Mouse (Mus musculus): ENCODE measurements around the gene Smad3. TPM values are rescaled to one million over a fixed set of nuclear protein-coding genes. Genes with fewer than 3 reads are reported as not detected.

Smad3 gene
- polyA plus RNA-seq, 1 experiment = 25.5 TPM

- Histone ChIP-seq H3K4me3 (no peak overlapping the region), H3ac (ENCODE audit: control insufficient read depth, insufficient read length) (no peak overlapping the region), H3K4me2 (ENCODE audit: low read depth) (no peak overlapping the region), H3K79me2 (ENCODE audit: control insufficient read depth, insufficient read depth) (peaks cover 33% of the 10 kb centered on the region), H3K27me3 (ENCODE audit: control insufficient read depth, insufficient read depth, insufficient read length) (no peaks in the 10 kb centered on the region), H3K36me3 (ENCODE audit: control insufficient read depth, insufficient read depth) (no peaks in the 10 kb centered on the region)
- no peak for TF ChIP-seq TCF3 (IDR thresholded peaks at IDR 0.05; ENCODE audit: insufficient read length, low read depth)
- TF ChIP-seq CEBPB (IDR thresholded peaks at IDR 0.05; ENCODE audit: insufficient read depth, poor library complexity, severe bottlenecking) = no peak
- no peak for TF ChIP-seq REST (IDR thresholded peaks at IDR 0.05; ENCODE audit: insufficient read depth, insufficient read length)
- no peak for TF ChIP-seq POLR2A (IDR thresholded peaks at IDR 0.05; ENCODE audit: insufficient read length, low read depth)
- TF ChIP-seq TCF12 (IDR thresholded peaks at IDR 0.05; ENCODE audit: insufficient read depth, poor library complexity, severe bottlenecking) = no peak
- TF ChIP-seq USF1 (IDR thresholded peaks at IDR 0.05; ENCODE audit: low read depth) = no peak
- no peak for TF ChIP-seq MYOD1 (IDR thresholded peaks at IDR 0.05; ENCODE audit: control insufficient read depth in 1 of 3, insufficient read length in 2 of 3, low read depth in 2 of 3)
- no peak for TF ChIP-seq POLR2AphosphoS2 (IDR thresholded peaks at IDR 0.05; ENCODE audit: insufficient read length, low read depth)
- no peak for TF ChIP-seq MAX (IDR thresholded peaks at IDR 0.05; ENCODE audit: low read depth)
- no peak for TF ChIP-seq E2F4 (IDR thresholded peaks at IDR 0.05; ENCODE audit: insufficient read depth)
- no peak for TF ChIP-seq MYOG (IDR thresholded peaks at IDR 0.05; ENCODE audit: control insufficient read depth in 1 of 3, insufficient read depth in 1 of 3, insufficient read length in 2 of 3, low read depth in 2 of 3)
- no peak for TF ChIP-seq SRF (IDR thresholded peaks at IDR 0.05; ENCODE audit: control insufficient read depth, insufficient read length, low read depth)
Observed at GRCm38 (mm10) chr9:63696463-63697105, 61.2 kb downstream of the Smad3 start.

DNA sequence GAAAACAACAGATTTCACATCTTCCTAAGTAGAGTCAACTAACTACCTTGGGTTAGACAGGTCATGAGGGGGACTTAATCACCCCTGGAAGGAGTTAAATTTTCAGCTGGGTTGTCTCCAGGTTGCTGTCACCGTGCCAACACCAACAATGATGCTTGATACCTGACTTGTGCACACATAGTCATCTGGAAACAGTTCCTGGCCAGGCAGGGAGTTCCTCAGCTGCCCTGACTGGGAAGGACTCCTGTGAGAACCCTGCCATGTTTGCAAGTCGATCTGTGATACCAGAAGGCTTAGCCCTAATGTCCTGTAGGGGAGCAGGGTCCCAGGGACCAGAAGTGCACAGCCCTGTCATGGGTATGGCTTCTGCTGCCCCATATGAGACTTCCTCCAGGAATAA lies 65.8 kb downstream of the Smad3 start:
- Histone ChIP-seq H3ac (ENCODE audit: control insufficient read depth, insufficient read length) (no peak overlapping the region), H3K79me2 (ENCODE audit: control insufficient read depth, insufficient read depth) (peaks cover 17% of the 10 kb centered on the region), H3K27me3 (ENCODE audit: control insufficient read depth, insufficient read depth, insufficient read length) (no peaks in the 10 kb centered on the region), H3K4me3 (no peak overlapping the region), H3K36me3 (ENCODE audit: control insufficient read depth, insufficient read depth) (no peaks in the 10 kb centered on the region), H3K4me2 (ENCODE audit: low read depth) (no peak overlapping the region)
- TF ChIP-seq CEBPB (IDR thresholded peaks at IDR 0.05; ENCODE audit: insufficient read depth, poor library complexity, severe bottlenecking) (no peak), SRF (IDR thresholded peaks at IDR 0.05; ENCODE audit: control insufficient read depth, insufficient read length, low read depth) (no peak), TCF12 (IDR thresholded peaks at IDR 0.05; ENCODE audit: insufficient read depth, poor library complexity, severe bottlenecking) (no peak), MYOG (IDR thresholded peaks at IDR 0.05; ENCODE audit: control insufficient read depth in 1 of 3, insufficient read depth in 1 of 3, insufficient read length in 2 of 3, low read depth in 2 of 3) (no peak), TCF3 (IDR thresholded peaks at IDR 0.05; ENCODE audit: insufficient read length, low read depth) (no peak)

DNA sequence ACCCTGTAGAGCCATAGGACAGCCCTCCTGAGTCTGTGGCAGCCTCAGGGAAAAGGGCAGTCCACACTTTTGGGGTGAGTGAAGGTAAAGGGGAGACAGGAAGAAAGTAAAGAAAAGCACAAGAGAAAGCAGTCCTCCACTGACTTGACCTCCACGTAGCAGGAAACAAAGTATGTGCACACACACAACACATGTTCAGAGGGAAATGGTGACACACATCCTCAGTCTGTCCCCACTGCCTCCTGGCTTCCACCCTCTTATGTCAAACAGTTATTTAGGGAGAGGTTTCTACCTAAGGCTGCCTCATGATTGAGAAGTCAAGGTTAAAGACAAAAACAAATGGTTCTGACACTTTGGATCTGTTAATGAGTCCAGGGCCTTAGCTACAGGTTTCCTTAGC lies 67.3 kb downstream of the Smad3 start:
- Histone ChIP-seq H3K4me3 (no peak overlapping the region), H3K27me3 (ENCODE audit: control insufficient read depth, insufficient read depth, insufficient read length) (no peaks in the 10 kb centered on the region)
- TF ChIP-seq TCF3 (IDR thresholded peaks at IDR 0.05; ENCODE audit: insufficient read length, low read depth) (no peak), REST (IDR thresholded peaks at IDR 0.05; ENCODE audit: insufficient read depth, insufficient read length) (no peak), USF1 (IDR thresholded peaks at IDR 0.05; ENCODE audit: low read depth) (no peak)

GRCm38 (mm10) chr9:63687413-63688015 lies 70.3 kb downstream of the Smad3 start:
- H3ac ChIP-seq (ENCODE audit: control insufficient read depth, insufficient read length) = no peak overlapping the region

More for the DNA sequence above, 67.3 kb downstream of the Smad3 start:
- H3ac ChIP-seq (ENCODE audit: control insufficient read depth, insufficient read length) = no peak overlapping the region
- H3K36me3 ChIP-seq (ENCODE audit: control insufficient read depth, insufficient read depth) = no peaks in the 10 kb centered on the region
- H3K79me2 ChIP-seq (ENCODE audit: control insufficient read depth, insufficient read depth) = peaks cover 17% of the 10 kb centered on the region
- H3K4me2 ChIP-seq (ENCODE audit: low read depth) = no peak overlapping the region

GRCm38 (mm10) chr9:63685352-63685751 lies 72.4 kb downstream of the Smad3 start:
- Histone ChIP-seq H3ac (ENCODE audit: control insufficient read depth, insufficient read length) (no peak overlapping the region), H3K79me2 (ENCODE audit: control insufficient read depth, insufficient read depth) (peaks cover 9% of the 10 kb centered on the region), H3K27me3 (ENCODE audit: control insufficient read depth, insufficient read depth, insufficient read length) (no peaks in the 10 kb centered on the region), H3K4me3 (no peak overlapping the region), H3K36me3 (ENCODE audit: control insufficient read depth, insufficient read depth) (no peaks in the 10 kb centered on the region), H3K4me2 (ENCODE audit: low read depth) (no peak overlapping the region)
- TF ChIP-seq MYOD1 (IDR thresholded peaks at IDR 0.05; ENCODE audit: control insufficient read depth in 1 of 3, insufficient read length in 2 of 3, low read depth in 2 of 3) (no peak), REST (IDR thresholded peaks at IDR 0.05; ENCODE audit: insufficient read depth, insufficient read length) (no peak), MYOG (IDR thresholded peaks at IDR 0.05; ENCODE audit: control insufficient read depth in 1 of 3, insufficient read depth in 1 of 3, insufficient read length in 2 of 3, low read depth in 2 of 3) (no peak), USF1 (IDR thresholded peaks at IDR 0.05; ENCODE audit: low read depth) (no peak), POLR2AphosphoS2 (IDR thresholded peaks at IDR 0.05; ENCODE audit: insufficient read length, low read depth) (no peak), TCF12 (IDR thresholded peaks at IDR 0.05; ENCODE audit: insufficient read depth, poor library complexity, severe bottlenecking) (no peak), MAX (IDR thresholded peaks at IDR 0.05; ENCODE audit: low read depth) (no peak), TCF3 (IDR thresholded peaks at IDR 0.05; ENCODE audit: insufficient read length, low read depth) (no peak), CEBPB (IDR thresholded peaks at IDR 0.05; ENCODE audit: insufficient read depth, poor library complexity, severe bottlenecking) (no peak), E2F4 (IDR thresholded peaks at IDR 0.05; ENCODE audit: insufficient read depth) (no peak), SRF (IDR thresholded peaks at IDR 0.05; ENCODE audit: control insufficient read depth, insufficient read length, low read depth) (no peak), POLR2A (IDR thresholded peaks at IDR 0.05; ENCODE audit: insufficient read length, low read depth) (no peak)

More at GRCm38 (mm10) chr9:63687413-63688015, 70.3 kb downstream of the Smad3 start:
- Histone ChIP-seq H3K36me3 (ENCODE audit: control insufficient read depth, insufficient read depth) (no peaks in the 10 kb centered on the region), H3K4me2 (ENCODE audit: low read depth) (no peak overlapping the region), H3K4me3 (no peak overlapping the region), H3K27me3 (ENCODE audit: control insufficient read depth, insufficient read depth, insufficient read length) (no peaks in the 10 kb centered on the region), H3K79me2 (ENCODE audit: control insufficient read depth, insufficient read depth) (peaks cover 5% of the 10 kb centered on the region)
- no peak for TF ChIP-seq POLR2A (IDR thresholded peaks at IDR 0.05; ENCODE audit: insufficient read length, low read depth)
- TF ChIP-seq POLR2AphosphoS2 (IDR thresholded peaks at IDR 0.05; ENCODE audit: insufficient read length, low read depth) = no peak
- TF ChIP-seq SRF (IDR thresholded peaks at IDR 0.05; ENCODE audit: control insufficient read depth, insufficient read length, low read depth) = no peak
